Mouse (Mus musculus) intestine, postnatal 0 days (tissue): ENCODE data around the gene Wrb. TPM values are rescaled to one million over a fixed set of nuclear protein-coding genes. Genes with fewer than 3 reads are reported as not detected.
A peak's percentile ranks its signal among the peaks of the same experiment; 100 is the strongest.

Experiments
- ATAC-seq: fragments of 200-750 bp; cut with Nextera tagmentation; 2 replicates; pipeline ENCODE4 v1.8.0; 2017; ENCODE audit warnings: mild to moderate bottlenecking, moderate TSS enrichment, moderate library complexity
- H3K27ac ChIP-seq: fragments of 300-500 bp; sonication (generic); 2 replicates; pipeline ENCODE4 v1.5.1; 2014; ENCODE audit warnings: mild to moderate bottlenecking, low read depth, low read length, moderate library complexity
- H3K27me3 ChIP-seq: fragments of 300-500 bp; sonication (generic); replicated peaks from 2 replicates; pipeline ENCODE4 v1.6.1; 2014; ENCODE audit warnings: low read length, mixed read lengths; ENCODE audit not compliant: control insufficient read depth, insufficient read depth
- H3K36me3 ChIP-seq: fragments of 300-500 bp; sonication (generic); 2 replicates; pipeline ENCODE4 v1.6.1; 2014; ENCODE audit warnings: mild to moderate bottlenecking, moderate library complexity; ENCODE audit not compliant: control insufficient read depth, insufficient read depth
- H3K4me1 ChIP-seq: fragments of 300-500 bp; sonication (generic); replicated peaks from 2 replicates; pipeline ENCODE4 v1.6.1; 2014; ENCODE audit warnings: antibody characterized with exemption, low read length, mixed read lengths; ENCODE audit not compliant: control insufficient read depth, insufficient read depth
- H3K4me2 ChIP-seq: fragments of 300-500 bp; sonication (generic); replicated peaks from 2 replicates; pipeline ENCODE4 v1.6.1; 2014; ENCODE audit warnings: low read depth, mild to moderate bottlenecking, moderate library complexity
- H3K4me3 ChIP-seq: fragments of 300-500 bp; sonication (generic); 2 replicates; pipeline ENCODE4 v1.5.1; 2014; ENCODE audit warnings: low read depth, low read length
- H3K9ac ChIP-seq: fragments of 300-500 bp; sonication (generic); 2 replicates; pipeline ENCODE4 v1.6.1; 2014; ENCODE audit warnings: mild to moderate bottlenecking, low read depth, low read length
- H3K9me3 ChIP-seq: fragments of 300-500 bp; sonication (generic); 2 replicates; pipeline ENCODE4 v1.6.1; 2016; ENCODE audit warnings: mixed run types; ENCODE audit not compliant: control insufficient read depth
- CTCF ChIP-seq: sonication (generic); IDR thresholded peaks from 2 replicates; pipeline ENCODE4 v1.5.1; 2016; ENCODE audit warnings: low read depth, mild to moderate bottlenecking, control low read depth, antibody characterized with exemption, moderate library complexity
- WGBS: fragments of 180-500 bp; shearing (Covaris S2); extraction: QIAGEN DNeasy Blood & Tissue Kit; methylation state at CpG from one replicate; pipeline ENCODE4 v1.1.7; 2014; 5-methylcytosine and 5-hydroxymethylcytosine counted together
- polyA plus RNA-seq: library from polyadenylated mRNA; unstranded; fragments of >200 nt; fragmentation: Nextera tagmentation; extraction: Ambion mirVana; gene quantifications from 2 replicates; pipeline ENCODE4 v1.2.1, GENCODE M21; 2015

Wrb gene
- polyA plus RNA-seq, 1 experiment from 2014 or later: 18.5 TPM

GRCm38 (mm10) chr16:96159794-96160346, 14.7 kb downstream of the Wrb start:
- Histone ChIP-seq H3K9ac (peak overlapping the region; percentile 81), H3K9me3 (no peaks in the 10 kb centered on the region), H3K36me3 (no peaks in the 10 kb centered on the region), H3K4me1 (no peaks in the 10 kb centered on the region), H3K27me3 (no peaks in the 10 kb centered on the region), H3K27ac (no peak overlapping the region), H3K4me3 (peak overlapping the region; percentile 59), H3K4me2 (peak overlapping the region; percentile 100)
- ATAC-seq: no peak
- TF ChIP-seq CTCF: no peak
- 82% methylated on average over 20 of the region's 20 CpGs for WGBS

- WGBS: 70% methylated on average over 1 of the region's 1 CpGs
- Histone ChIP-seq H3K27ac (no peak overlapping the region), H3K4me2 (no peak overlapping the region), H3K36me3 (no peaks in the 10 kb centered on the region), H3K4me3 (no peak overlapping the region), H3K4me1 (no peaks in the 10 kb centered on the region), H3K9ac (no peak overlapping the region), H3K9me3 (no peaks in the 10 kb centered on the region), H3K27me3 (no peaks in the 10 kb centered on the region)
- ATAC-seq: no peak
- TF ChIP-seq CTCF: no peak
These were observed 15.7 kb downstream of the Wrb start for GRCm38 (mm10) chr16:96160927-96161326.

- no peak for TF ChIP-seq CTCF
- H3K9me3 ChIP-seq: no peaks in the 10 kb centered on the region
- no peak overlapping the region for H3K4me3 ChIP-seq
- no peak overlapping the region for H3K27ac ChIP-seq
- H3K4me2 ChIP-seq: no peak overlapping the region
- H3K27me3 ChIP-seq: no peaks in the 10 kb centered on the region
- 87% methylated on average over 4 of the region's 4 CpGs for WGBS
- no peak overlapping the region for H3K9ac ChIP-seq
- ATAC-seq: no peak
- no peaks in the 10 kb centered on the region for H3K4me1 ChIP-seq
- H3K36me3 ChIP-seq: no peaks in the 10 kb centered on the region
These were observed 16.1 kb downstream of the Wrb start for GRCm38 (mm10) chr16:96161336-96161735.

- Histone ChIP-seq H3K27me3 (no peaks in the 10 kb centered on the region), H3K9me3 (no peaks in the 10 kb centered on the region), H3K9ac (no peak overlapping the region), H3K4me3 (no peak overlapping the region), H3K27ac (no peak overlapping the region), H3K4me2 (no peak overlapping the region), H3K36me3 (no peaks in the 10 kb centered on the region), H3K4me1 (no peaks in the 10 kb centered on the region)
- WGBS: 75% methylated on average over 4 of the region's 4 CpGs
- TF ChIP-seq CTCF: no peak
- ATAC-seq: no peak
These were observed 20.6 kb downstream of the Wrb start for GRCm38 (mm10) chr16:96165723-96166264.

GRCm38 (mm10) chr16:96168837-96169236, 23.6 kb downstream of the Wrb start:
- H3K27me3 ChIP-seq: no peaks in the 10 kb centered on the region
- H3K4me3 ChIP-seq: no peak overlapping the region
- no peak for TF ChIP-seq CTCF
- H3K27ac ChIP-seq: no peak overlapping the region
- no peak overlapping the region for H3K4me2 ChIP-seq
- H3K4me1 ChIP-seq: no peaks in the 10 kb centered on the region
- no peaks in the 10 kb centered on the region for H3K36me3 ChIP-seq
- no peak for ATAC-seq
- H3K9me3 ChIP-seq: no peaks in the 10 kb centered on the region
- no peak overlapping the region for H3K9ac ChIP-seq
- WGBS: 90% methylated on average over 4 of the region's 4 CpGs

GRCm38 (mm10) chr16:96173648-96174047, 28.4 kb downstream of the Wrb start:
- no peak overlapping the region for H3K9ac ChIP-seq
- H3K4me1 ChIP-seq: no peaks in the 10 kb centered on the region
- 65% methylated on average over 8 of the region's 8 CpGs for WGBS
- no peak for TF ChIP-seq CTCF
- no peaks in the 10 kb centered on the region for H3K27me3 ChIP-seq
- H3K36me3 ChIP-seq: no peaks in the 10 kb centered on the region
- H3K4me3 ChIP-seq: no peak overlapping the region
- H3K4me2 ChIP-seq: no peak overlapping the region
- no peak for ATAC-seq
- no peaks in the 10 kb centered on the region for H3K9me3 ChIP-seq
- H3K27ac ChIP-seq: no peak overlapping the region
